ENCODE assay signal across 19 mouse cellular contexts in genomic region chr19:10590301-10590700, GRCm38 (mm10).
"Had no signal": no experiment of that assay in that cellular context is flagged by ENCODE, and none has a peak within 500 bp of the region (broad histone marks: within the 10 kb centered on the region; RNA-seq: fewer than 3 reads in every experiment).

No protein-coding gene starts in this region.

- H3K27me3 ChIP-seq: lung, embryonic 15.5 days; midbrain, embryonic 12.5 days; neural tube, embryonic 13.5 days; neural tube, embryonic 15.5 days had no signal

- H3K9ac ChIP-seq: lung, embryonic 15.5 days; midbrain, embryonic 12.5 days; neural tube, embryonic 13.5 days; neural tube, embryonic 15.5 days had no signal

- H3K9me3 ChIP-seq: lung, embryonic 15.5 days; midbrain, embryonic 10.5 days; midbrain, embryonic 12.5 days; neural tube, embryonic 13.5 days; neural tube, embryonic 15.5 days had no signal

- DNase-seq: lung, adult 2 months; lung, postnatal 4 days; midbrain, embryonic 14.5 days; retina, postnatal 1 day; right cerebral cortex, adult 18-20 months; right cerebral cortex, postnatal 25 days; right cerebral cortex, postnatal 4 days; spleen, adult 18-20 months; thymus, adult 18-20 months; thymus, postnatal 14 days; thymus, postnatal 36 days had no signal

- H3K4me2 ChIP-seq: lung, embryonic 15.5 days; midbrain, embryonic 12.5 days; neural tube, embryonic 13.5 days; neural tube, embryonic 15.5 days had no signal

- H3K4me1 ChIP-seq: lung, embryonic 15.5 days; midbrain, embryonic 12.5 days; neural tube, embryonic 13.5 days; neural tube, embryonic 15.5 days had no signal

- H3K27ac ChIP-seq: lung, embryonic 15.5 days; midbrain, embryonic 10.5 days; midbrain, embryonic 12.5 days; neural tube, embryonic 13.5 days; neural tube, embryonic 15.5 days had no signal

- H3K4me3 ChIP-seq: lung, embryonic 15.5 days; midbrain, embryonic 10.5 days; midbrain, embryonic 12.5 days; myocyte; neural tube, embryonic 13.5 days; neural tube, embryonic 15.5 days had no signal

- ATAC-seq: lung, postnatal 0 days; midbrain, embryonic 16.5 days had no signal
